Mouse (Mus musculus) hindbrain, embryonic 10.5 days (tissue): ENCODE results near the gene Ccdc30. TPM values are rescaled to one million over a fixed set of nuclear protein-coding genes. Genes with fewer than 3 reads are reported as not detected.
A peak's percentile ranks its signal among the peaks of the same experiment; 100 is the strongest.
"Not testable (repeated sequence)": the region's sequence is repeated elsewhere in the genome, so short reads cannot be mapped to it uniquely, and the experiment has no call there.

ENCODE experiments used
- DNase-seq: peaks from one replicate; pipeline ENCODE4 v3.0.0-alpha.2; 2017; ENCODE audit warnings: low spot score
- H3K27ac ChIP-seq: fragments of 300-500 bp; sonication (generic); 2 replicates; pipeline ENCODE4 v1.5.1; 2016; ENCODE audit warnings: mild to moderate bottlenecking, moderate library complexity
- H3K27me3 ChIP-seq: fragments of 300-500 bp; sonication (generic); 2 replicates; pipeline ENCODE4 v1.6.1; 2016; ENCODE audit warnings: mild to moderate bottlenecking; ENCODE audit not compliant: poor library complexity, insufficient read depth, severe bottlenecking
- H3K36me3 ChIP-seq: fragments of 300-500 bp; sonication (generic); 2 replicates; pipeline ENCODE4 v1.6.1; 2016; ENCODE audit warnings: mild to moderate bottlenecking, moderate library complexity
- H3K4me1 ChIP-seq: fragments of 300-500 bp; sonication (generic); replicated peaks from 2 replicates; pipeline ENCODE4 v1.6.1; 2016; ENCODE audit warnings: mild to moderate bottlenecking
- H3K4me3 ChIP-seq: fragments of 300-500 bp; sonication (generic); 2 replicates; pipeline ENCODE4 v1.5.1; 2016; ENCODE audit warnings: mild to moderate bottlenecking, moderate library complexity
- H3K9me3 ChIP-seq: fragments of 300-500 bp; sonication (generic); 2 replicates; pipeline ENCODE4 v1.6.1; 2016; ENCODE audit warnings: mild to moderate bottlenecking, moderate library complexity
- WGBS: fragments of 180-500 bp; shearing (Covaris S2); methylation state at CpG from one replicate; pipeline ENCODE4 v1.1.7; 2016; 5-methylcytosine and 5-hydroxymethylcytosine counted together
- polyA plus RNA-seq: library from polyadenylated mRNA; unstranded; fragments of >200 nt; fragmentation: Nextera tagmentation; extraction: Ambion mirVana; gene quantifications from 2 replicates; pipeline ENCODE4 v1.2.1, GENCODE M21; 2016

Ccdc30 gene
- polyA plus RNA-seq, 1 experiment from 2014 or later: 11.0 TPM

GRCm38 (mm10) chr4:119293574-119294258 is 121.6 kb downstream of the Ccdc30 start:
- H3K4me1 ChIP-seq: peaks cover 30% of the 10 kb centered on the region
- WGBS: under 1% methylated on average over 62 of the region's 80 CpGs
- H3K36me3 ChIP-seq: peaks cover 37% of the 10 kb centered on the region
- no peaks in the 10 kb centered on the region for H3K9me3 ChIP-seq
- no peaks in the 10 kb centered on the region for H3K27me3 ChIP-seq
- peak overlapping the region; percentile 97 for H3K27ac ChIP-seq
- peak overlapping the region; percentile 97 for H3K4me3 ChIP-seq
- DNase-seq: peak; percentile 46

- peaks cover 45% of the 10 kb centered on the region for H3K36me3 ChIP-seq
- WGBS: 3% methylated on average over 24 of the region's 24 CpGs
- peak; percentile 45 for DNase-seq
- H3K4me3 ChIP-seq: peak overlapping the region; percentile 97
- peak overlapping the region; percentile 97 for H3K27ac ChIP-seq
- no peaks in the 10 kb centered on the region for H3K9me3 ChIP-seq
- H3K27me3 ChIP-seq: no peaks in the 10 kb centered on the region
- peaks cover 30% of the 10 kb centered on the region for H3K4me1 ChIP-seq
Observed at GRCm38 (mm10) chr4:119292771-119293573, 122.3 kb downstream of the Ccdc30 start.

- H3K4me1 ChIP-seq: peaks cover 33% of the 10 kb centered on the region
- H3K9me3 ChIP-seq: no peaks in the 10 kb centered on the region
- DNase-seq: no peak
- WGBS: 88% methylated on average over 1 of the region's 1 CpGs
- peaks cover 55% of the 10 kb centered on the region for H3K36me3 ChIP-seq
- H3K27ac ChIP-seq: no peak overlapping the region
- H3K4me3 ChIP-seq: peak overlapping the region; percentile 97
- no peaks in the 10 kb centered on the region for H3K27me3 ChIP-seq
Observed at GRCm38 (mm10) chr4:119291921-119292320, 123.4 kb downstream of the Ccdc30 start.

- Histone ChIP-seq H3K4me1 (peaks cover 6% of the 10 kb centered on the region; the same call in 1 of the 2 replicates), H3K27me3 (no peaks in the 10 kb centered on the region), H3K36me3 (peaks cover 95% of the 10 kb centered on the region), H3K9me3 (no peaks in the 10 kb centered on the region), H3K4me3 (no peak overlapping the region), H3K27ac (no peak overlapping the region)
- no peak for DNase-seq
- 93% methylated on average over 2 of the region's 2 CpGs for whole genome bisulfite sequencing
Observed at GRCm38 (mm10) chr4:119285336-119285735, 130.0 kb downstream of the Ccdc30 start.

- Histone ChIP-seq H3K9me3 (no peaks in the 10 kb centered on the region), H3K27me3 (no peaks in the 10 kb centered on the region), H3K27ac (no peak overlapping the region), H3K36me3 (peaks cover 95% of the 10 kb centered on the region), H3K4me1 (0 out of 2 replicates have a peak, but pooled peaks cover 3% of the 10 kb centered on the region), H3K4me3 (no peak overlapping the region)
- WGBS: 96% methylated on average over 1 of the region's 1 CpGs
- no peak for DNase-seq
Observed at GRCm38 (mm10) chr4:119284861-119285260, 130.5 kb downstream of the Ccdc30 start.

- H3K27me3 ChIP-seq, H3K4me3 ChIP-seq, H3K27ac ChIP-seq, H3K9me3 ChIP-seq, DNase-seq, H3K4me1 ChIP-seq: not testable (repeated sequence)
- H3K36me3 ChIP-seq: peaks cover 99% of the 10 kb centered on the region
- WGBS: 91% methylated on average over 15 of the region's 15 CpGs
Observed at GRCm38 (mm10) chr4:119278784-119279183, 136.5 kb downstream of the Ccdc30 start.

- 77% methylated on average over 2 of the region's 2 CpGs for WGBS
Observed at GRCm38 (mm10) chr4:119275726-119276125, 139.6 kb downstream of the Ccdc30 start.

GRCm38 (mm10) chr4:119275226-119275625 is 140.1 kb downstream of the Ccdc30 start:
- DNase-seq: no peak
- no peaks in the 10 kb centered on the region for H3K4me1 ChIP-seq
- H3K36me3 ChIP-seq: peaks cover 99% of the 10 kb centered on the region
- no peaks in the 10 kb centered on the region for H3K9me3 ChIP-seq
- no peaks in the 10 kb centered on the region for H3K27me3 ChIP-seq
- H3K4me3 ChIP-seq: no peak overlapping the region
- WGBS: 85% methylated on average over 2 of the region's 2 CpGs
- H3K27ac ChIP-seq: no peak overlapping the region

More at GRCm38 (mm10) chr4:119275726-119276125, 139.6 kb downstream of the Ccdc30 start:
- Histone ChIP-seq H3K4me1 (no peaks in the 10 kb centered on the region), H3K27ac (no peak overlapping the region), H3K27me3 (no peaks in the 10 kb centered on the region), H3K9me3 (no peaks in the 10 kb centered on the region), H3K36me3 (peaks cover 99% of the 10 kb centered on the region), H3K4me3 (no peak overlapping the region)
- DNase-seq: no peak

- WGBS: 89% methylated on average over 1 of the region's 1 CpGs
- no peak overlapping the region for H3K4me3 ChIP-seq
- H3K9me3 ChIP-seq: no peaks in the 10 kb centered on the region
- H3K27ac ChIP-seq: no peak overlapping the region
- no peak for DNase-seq
- peaks cover 99% of the 10 kb centered on the region for H3K36me3 ChIP-seq
- no peaks in the 10 kb centered on the region for H3K4me1 ChIP-seq
- H3K27me3 ChIP-seq: no peaks in the 10 kb centered on the region
Observed at GRCm38 (mm10) chr4:119274627-119275026, 140.7 kb downstream of the Ccdc30 start.

Other genes with a start within 250 kb of the Ccdc30 start
- gene Zfp691, start 241.3 kb downstream of the Ccdc30 start, polyA plus RNA-seq: 10.0 and 11.0 TPM in 2 replicates
- 7.0 and 12.1 TPM in 2 replicates for gene Ermap, start 225.5 kb downstream of the Ccdc30 start, polyA plus RNA-seq
- gene Svbp, start 220.2 kb downstream of the Ccdc30 start, polyA plus RNA-seq: 149 and 182 TPM in 2 replicates
- 0.25 TPM in 1 of 2 replicates, not detected in the other for gene Tmem269, start 197.3 kb downstream of the Ccdc30 start, polyA plus RNA-seq
- 42.0 and 43.5 TPM in 2 replicates for gene AU022252, start 182.8 kb downstream of the Ccdc30 start, polyA plus RNA-seq
- gene P3h1, start 182.6 kb downstream of the Ccdc30 start, polyA plus RNA-seq: 16.1 and 18.2 TPM in 2 replicates
- 0.34 TPM in 1 of 2 replicates, not detected in the other for gene Cldn19, start 160.1 kb downstream of the Ccdc30 start, polyA plus RNA-seq
- gene Ybx1, start 120.9 kb downstream of the Ccdc30 start, polyA plus RNA-seq: 985 and 1,002 TPM in 2 replicates
- 124 and 139 TPM in 2 replicates for gene Ppih, start 95.0 kb downstream of the Ccdc30 start, polyA plus RNA-seq
- 25.6 and 29.7 TPM in 2 replicates for gene Ppcs, start 6.9 kb upstream of the Ccdc30 start, polyA plus RNA-seq
- 0.15 and 0.60 TPM in 2 replicates for gene Zmynd12, start 7.3 kb upstream of the Ccdc30 start, polyA plus RNA-seq
- gene Rimkla, start 77.1 kb upstream of the Ccdc30 start, polyA plus RNA-seq: 3.6 and 4.6 TPM in 2 replicates
- 17.7 and 19.5 TPM in 2 replicates for gene Foxj3, start 121.5 kb upstream of the Ccdc30 start, polyA plus RNA-seq
- 1.9 and 2.1 TPM in 2 replicates for gene Frg2f1, start 124.0 kb upstream of the Ccdc30 start, polyA plus RNA-seq
- not detected in 2 replicates for gene Guca2a, start 222.2 kb upstream of the Ccdc30 start, polyA plus RNA-seq
- gene Guca2b, start 243.4 kb upstream of the Ccdc30 start, polyA plus RNA-seq: not detected in 2 replicates